Mouse (Mus musculus) liver, embryonic 16.5 days (tissue): ENCODE data around the gene Gcnt1. TPM values are rescaled to one million over a fixed set of nuclear protein-coding genes. Genes with fewer than 3 reads are reported as not detected.

Experiments used
- ATAC-seq: fragments of 200-750 bp; cut with Nextera tagmentation; 2 replicates; pipeline ENCODE4 v1.8.0; 2017; ENCODE audit warnings: low read depth, mild to moderate bottlenecking, moderate number of reproducible peaks, moderate library complexity
- H3K27ac ChIP-seq: fragments of 300-500 bp; sonication (generic); 2 replicates; pipeline ENCODE4 v1.5.1; 2014; ENCODE audit warnings: mild to moderate bottlenecking, low read length
- H3K27me3 ChIP-seq: fragments of 300-500 bp; sonication (generic); 2 replicates; pipeline ENCODE4 v1.6.1; 2014; ENCODE audit warnings: low read depth, low read length, mixed read lengths; ENCODE audit not compliant: control insufficient read depth, insufficient read depth
- H3K36me3 ChIP-seq: fragments of 300-500 bp; sonication (generic); 2 replicates; pipeline ENCODE4 v1.6.1; 2014; ENCODE audit warnings: mild to moderate bottlenecking; ENCODE audit not compliant: control insufficient read depth, insufficient read depth
- H3K4me1 ChIP-seq: fragments of 300-500 bp; sonication (generic); 2 replicates; pipeline ENCODE4 v1.6.1; 2014; ENCODE audit warnings: low read depth, low read length, mixed read lengths; ENCODE audit not compliant: control insufficient read depth
- H3K4me2 ChIP-seq: fragments of 300-500 bp; sonication (generic); 2 replicates; pipeline ENCODE4 v1.6.1; 2014; ENCODE audit warnings: low read depth, low read length, mixed read lengths
- H3K4me3 ChIP-seq: fragments of 300-500 bp; sonication (generic); 2 replicates; pipeline ENCODE4 v1.5.1; 2014; ENCODE audit warnings: low read depth, mild to moderate bottlenecking, low read length
- H3K9ac ChIP-seq: fragments of 300-500 bp; sonication (generic); 2 replicates; pipeline ENCODE4 v1.6.1; 2014; ENCODE audit warnings: low read depth, low read length
- H3K9me3 ChIP-seq: fragments of 300-500 bp; sonication (generic); replicated peaks from 2 replicates; pipeline ENCODE4 v1.6.1; 2016; ENCODE audit warnings: low read length; ENCODE audit not compliant: control insufficient read depth
- WGBS: fragments of 180-500 bp; shearing (Covaris S2); extraction: QIAGEN DNeasy Blood & Tissue Kit; methylation state at CpG from one replicate; pipeline ENCODE4 v1.1.7; 2014; ENCODE audit not compliant: insufficient replicate concordance; 5-methylcytosine and 5-hydroxymethylcytosine counted together
- polyA plus RNA-seq: library from polyadenylated mRNA; unstranded; fragments of >200 nt; fragmentation: Nextera tagmentation; extraction: Ambion mirVana; gene quantifications from 2 replicates; pipeline ENCODE4 v1.2.1, GENCODE M21; 2015

The Gcnt1 gene
- polyA plus RNA-seq, 1 experiment from 2014 or later, result 18.9 TPM

GRCm38 (mm10) chr19:17382807-17383397 lies 10.3 kb upstream of the Gcnt1 start:
- ATAC-seq, result no peak
- H3K27ac ChIP-seq, result no peak overlapping the region
- H3K36me3 ChIP-seq, result no peaks in the 10 kb centered on the region
- no peaks in the 10 kb centered on the region for H3K27me3 ChIP-seq
- 47% methylated on average over 6 of the region's 6 CpGs for WGBS
- H3K9me3 ChIP-seq, result no peaks in the 10 kb centered on the region
- no peak overlapping the region for H3K9ac ChIP-seq
- H3K4me1 ChIP-seq, result no peaks in the 10 kb centered on the region
- H3K4me3 ChIP-seq, result no peak overlapping the region
- no peak overlapping the region for H3K4me2 ChIP-seq

- 49% methylated on average over 7 of the region's 7 CpGs for WGBS
- Histone ChIP-seq H3K36me3 (no peaks in the 10 kb centered on the region), H3K27me3 (no peaks in the 10 kb centered on the region), H3K9ac (no peak overlapping the region), H3K27ac (no peak overlapping the region), H3K4me1 (no peaks in the 10 kb centered on the region), H3K9me3 (no peaks in the 10 kb centered on the region), H3K4me3 (no peak overlapping the region), H3K4me2 (no peak overlapping the region)
- no peak for ATAC-seq
These were observed 7.9 kb upstream of the Gcnt1 start for GRCm38 (mm10) chr19:17380549-17380948.

GRCm38 (mm10) chr19:17378845-17379244 lies 6.2 kb upstream of the Gcnt1 start:
- Histone ChIP-seq H3K4me3 (no peak overlapping the region), H3K27ac (no peak overlapping the region), H3K9me3 (no peaks in the 10 kb centered on the region), H3K4me1 (no peaks in the 10 kb centered on the region), H3K36me3 (no peaks in the 10 kb centered on the region), H3K4me2 (no peak overlapping the region), H3K27me3 (no peaks in the 10 kb centered on the region), H3K9ac (no peak overlapping the region)
- ATAC-seq, result no peak

GRCm38 (mm10) chr19:17369581-17369980 lies 3.1 kb downstream of the Gcnt1 start:
- Histone ChIP-seq H3K4me3 (no peak overlapping the region), H3K4me1 (no peaks in the 10 kb centered on the region; the same call in 1 of the 2 replicates), H3K9me3 (no peaks in the 10 kb centered on the region), H3K36me3 (no peaks in the 10 kb centered on the region), H3K27ac (no peak overlapping the region), H3K9ac (no peak overlapping the region), H3K27me3 (no peaks in the 10 kb centered on the region), H3K4me2 (no peak overlapping the region)
- no peak for ATAC-seq
- 62% methylated on average over 7 of the region's 7 CpGs for WGBS

- Histone ChIP-seq H3K4me2 (no peak overlapping the region), H3K36me3 (no peaks in the 10 kb centered on the region), H3K4me1 (no peaks in the 10 kb centered on the region; the same call in none of the 2 replicates), H3K27me3 (no peaks in the 10 kb centered on the region), H3K4me3 (no peak overlapping the region), H3K9ac (no peak overlapping the region), H3K9me3 (no peaks in the 10 kb centered on the region), H3K27ac (no peak overlapping the region)
- WGBS, result 49% methylated on average over 9 of the region's 9 CpGs
- no peak for ATAC-seq
These were observed 4.1 kb downstream of the Gcnt1 start for GRCm38 (mm10) chr19:17368557-17368956.

- Histone ChIP-seq H3K27ac (no peak overlapping the region), H3K27me3 (no peaks in the 10 kb centered on the region), H3K4me3 (no peak overlapping the region), H3K9ac (no peak overlapping the region), H3K9me3 (no peaks in the 10 kb centered on the region), H3K4me1 (peaks cover 1% of the 10 kb centered on the region), H3K4me2 (no peak overlapping the region), H3K36me3 (no peaks in the 10 kb centered on the region)
- no peak for ATAC-seq
- 78% methylated on average over 8 of the region's 8 CpGs for WGBS
These were observed 6.1 kb downstream of the Gcnt1 start for GRCm38 (mm10) chr19:17366364-17367090.

GRCm38 (mm10) chr19:17364741-17365140 lies 7.9 kb downstream of the Gcnt1 start:
- Histone ChIP-seq H3K27me3 (no peaks in the 10 kb centered on the region), H3K4me3 (no peak overlapping the region), H3K36me3 (no peaks in the 10 kb centered on the region), H3K9me3 (no peaks in the 10 kb centered on the region), H3K4me2 (no peak overlapping the region), H3K4me1 (peaks cover 16% of the 10 kb centered on the region), H3K9ac (no peak overlapping the region), H3K27ac (no peak overlapping the region)
- ATAC-seq, result peak; percentile 46; the same call in 1 of the 2 replicates
- WGBS, result 20% methylated on average over 3 of the region's 3 CpGs

- H3K4me1 ChIP-seq, result peaks cover 29% of the 10 kb centered on the region
These were observed 11.5 kb downstream of the Gcnt1 start for GRCm38 (mm10) chr19:17361181-17361580.

GRCm38 (mm10) chr19:17359315-17359890 lies 13.2 kb downstream of the Gcnt1 start:
- H3K27ac ChIP-seq, result no peak overlapping the region
- H3K9ac ChIP-seq, result no peak overlapping the region
- peaks cover 29% of the 10 kb centered on the region for H3K4me1 ChIP-seq
- no peaks in the 10 kb centered on the region for H3K27me3 ChIP-seq
- no peak for ATAC-seq
- 0 out of 2 replicates have a peak overlapping the region, but pooled peaks have one; percentile 10 for H3K4me2 ChIP-seq
- no peaks in the 10 kb centered on the region for H3K36me3 ChIP-seq
- 37% methylated on average over 14 of the region's 14 CpGs for WGBS
- no peaks in the 10 kb centered on the region for H3K9me3 ChIP-seq
- H3K4me3 ChIP-seq, result no peak overlapping the region

More at GRCm38 (mm10) chr19:17361181-17361580, 11.5 kb downstream of the Gcnt1 start:
- WGBS, result 11% methylated on average over 2 of the region's 2 CpGs
- Histone ChIP-seq H3K4me2 (peak overlapping the region; percentile 16; the same call in 1 of the 2 replicates), H3K4me3 (no peak overlapping the region), H3K27me3 (no peaks in the 10 kb centered on the region), H3K36me3 (no peaks in the 10 kb centered on the region), H3K9me3 (no peaks in the 10 kb centered on the region), H3K9ac (no peak overlapping the region), H3K27ac (peak overlapping the region; percentile 49; the same call in 1 of the 2 replicates)
- ATAC-seq, result no peak
